Mouse (Mus musculus) left cerebral cortex, postnatal 14 days (tissue): Measurements from ENCODE around the gene Ttc16. TPM values are rescaled to one million over a fixed set of nuclear protein-coding genes. Genes with fewer than 3 reads are reported as not detected.

Source experiments
- DNase-seq, 2 experiments: peaks; one replicate each; pipeline ENCODE4 v3.0.0; 2021 to 2022; ENCODE audit warnings: low spot score in 2 of 2, mixed read lengths in 1 of 2
- intact Hi-C: fragments of 180-260 bp; cut with DNase I; formaldehyde crosslinking; loops from one replicate; pipeline ENCODE4 v1.15.1; 2025
- total RNA-seq, 2 experiments: library from RNA; stranded (reverse); gene quantifications; 2 replicates each; pipeline ENCODE4 v1.2.3; 2021

Gene Ttc16
- total RNA-seq, 2 experiments from 2014 or later = 0.23 to 0.35 TPM

DNA sequence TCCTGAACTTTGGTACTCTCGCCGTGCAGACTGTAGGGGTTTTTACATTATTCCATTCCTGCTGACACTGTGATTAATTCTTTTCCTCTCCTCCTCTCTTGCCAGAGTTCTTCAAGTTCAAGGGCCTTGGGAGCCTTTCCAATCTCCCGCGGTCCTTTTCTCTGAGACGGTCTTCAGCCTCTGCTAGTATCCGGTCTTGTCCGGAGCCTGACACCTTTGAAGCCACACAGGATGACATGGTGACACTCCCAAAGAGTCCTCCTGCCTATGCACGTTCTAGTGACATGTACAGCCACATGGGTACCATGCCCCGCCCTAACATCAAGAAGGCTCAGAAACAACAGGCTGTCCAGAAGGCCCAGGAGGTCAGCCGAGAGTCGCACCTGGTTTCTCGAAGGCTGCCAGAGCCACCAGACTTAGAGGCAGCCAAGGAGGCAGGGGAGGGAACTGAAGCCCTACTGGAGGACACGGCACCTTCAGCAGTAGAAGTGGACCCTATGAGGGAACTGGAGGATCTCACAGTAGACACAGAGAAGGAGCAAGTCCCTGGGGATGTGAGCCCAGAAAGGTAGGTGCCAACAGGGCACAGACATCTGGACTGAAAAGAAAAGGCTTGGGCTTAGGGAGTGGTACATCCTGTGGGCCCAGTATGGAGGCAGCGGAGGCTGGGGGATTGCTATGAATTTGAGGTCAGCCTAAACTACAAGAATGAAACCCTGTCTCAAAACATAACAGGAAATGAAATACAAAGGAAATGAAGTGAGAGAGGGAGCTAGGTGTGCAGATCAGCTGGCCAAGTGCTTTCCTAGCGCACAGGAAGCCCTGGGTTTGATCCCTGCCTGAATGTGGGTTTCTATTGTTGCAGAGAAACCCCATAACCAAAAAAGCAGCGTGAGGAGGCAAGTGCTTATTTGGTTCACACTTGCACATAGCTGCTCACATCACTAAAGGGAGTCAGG, 50.3 kb downstream of the Ttc16 start:
- no peak for DNase-seq
- intact Hi-C loops = no loop called here

DNA sequence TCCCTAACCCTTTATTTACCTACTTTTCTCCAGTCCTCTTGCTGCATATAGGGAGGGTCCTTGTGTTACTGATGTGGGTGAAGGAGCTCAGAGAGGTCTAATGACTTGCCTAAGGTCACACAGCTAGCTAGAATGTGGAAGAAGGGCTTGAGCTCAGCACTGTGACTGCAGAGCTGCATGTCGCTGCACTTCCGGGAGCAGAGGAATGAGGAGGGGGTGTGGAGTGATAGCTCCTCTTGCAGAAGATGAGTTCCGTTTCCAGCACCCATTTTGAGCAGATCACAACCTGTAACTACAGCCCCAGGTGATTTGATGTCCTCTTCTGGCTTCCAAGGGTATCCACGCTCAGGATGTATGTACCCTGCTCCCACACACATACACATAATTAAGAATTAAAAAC, 51.3 kb downstream of the Ttc16 start:
- no peak for DNase-seq
- intact Hi-C loops = no loop called here

DNA sequence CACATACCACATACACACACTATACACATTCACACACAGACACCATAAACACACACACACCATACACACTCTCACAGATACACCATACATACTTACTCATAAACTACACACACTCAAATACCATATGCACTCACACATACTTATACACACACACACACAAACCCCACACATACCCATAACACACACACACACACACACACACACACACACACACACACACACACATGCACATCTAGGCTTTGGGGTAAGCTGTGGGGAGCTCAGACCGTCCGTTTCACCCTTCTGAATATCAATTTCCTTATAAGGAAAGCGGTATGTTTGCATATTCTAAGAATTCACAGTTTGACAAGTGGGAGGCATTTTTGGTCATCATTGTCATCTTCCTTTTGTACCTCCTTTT, 52.9 kb downstream of the Ttc16 start:
- no peak for DNase-seq
- intact Hi-C loops = no loop called here

GRCm38 (mm10) chr2:32722046-32722445, 53.4 kb downstream of the Ttc16 start:
- DNase-seq = no peak
- intact Hi-C loops = no loop called here

DNA sequence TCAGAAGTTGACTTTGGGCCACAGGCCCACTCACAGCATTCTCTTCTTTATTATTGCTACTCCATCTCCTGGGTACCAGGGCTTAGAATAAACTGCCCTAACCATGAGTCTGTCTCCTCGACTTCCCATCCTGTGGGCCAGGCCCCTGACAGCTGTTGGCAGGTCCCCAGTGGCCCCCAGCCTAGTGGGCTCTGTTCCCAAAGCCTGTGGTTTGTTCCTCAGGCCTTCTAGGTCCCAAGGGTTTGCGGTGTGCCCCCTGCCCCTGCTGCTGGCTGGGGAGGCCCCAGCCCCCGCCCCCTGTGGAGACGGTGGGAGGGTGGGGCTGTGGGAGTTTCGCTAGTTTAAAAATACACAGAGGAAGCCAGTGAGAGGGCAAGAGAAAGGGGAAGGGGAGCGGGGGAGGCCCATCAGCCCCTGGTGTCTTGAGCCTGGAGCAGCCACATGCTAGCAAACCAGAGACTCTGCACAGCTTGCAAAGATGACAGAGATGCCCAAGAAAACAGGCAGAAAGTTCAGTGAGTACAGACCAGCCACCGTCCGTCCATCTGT, 54.7 kb downstream of the Ttc16 start, which contains the start of gene Sh2d3c:
TSS of gene Sh2d3c (plus strand) at position 375 of the 549 bp plus-strand sequence.
- intact Hi-C loops = no loop called here

DNA sequence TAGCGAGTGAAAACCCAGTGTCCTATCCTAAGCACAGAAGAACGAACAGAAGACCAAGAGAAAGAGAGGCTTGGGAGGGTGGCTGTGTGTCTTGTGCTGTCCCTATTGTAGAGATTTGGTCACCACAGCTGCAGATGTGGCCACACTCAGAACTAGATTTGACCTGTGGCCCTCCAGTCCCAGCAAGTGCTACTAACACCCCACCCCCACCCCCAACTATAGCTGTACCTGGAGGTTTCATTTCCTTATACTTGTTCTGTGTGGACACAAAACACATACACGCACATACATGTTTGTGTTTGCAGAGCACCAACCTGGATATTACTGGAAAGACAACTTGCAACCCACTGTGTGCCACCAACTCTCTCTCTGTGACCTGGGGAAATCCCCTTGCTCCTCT, 55.4 kb downstream of the Ttc16 start:
- no peak for DNase-seq
- intact Hi-C loops = no loop called here

More for the DNA sequence above, 54.7 kb downstream of the Ttc16 start, which contains the start of gene Sh2d3c:
- DNase-seq = peak in 1 of 2 experiments; percentile 43

GRCm38 (mm10) chr2:32718761-32719160, 56.7 kb downstream of the Ttc16 start:
- DNase-seq = peak; percentile 54 to 59
- intact Hi-C loops = no loop called here

DNA sequence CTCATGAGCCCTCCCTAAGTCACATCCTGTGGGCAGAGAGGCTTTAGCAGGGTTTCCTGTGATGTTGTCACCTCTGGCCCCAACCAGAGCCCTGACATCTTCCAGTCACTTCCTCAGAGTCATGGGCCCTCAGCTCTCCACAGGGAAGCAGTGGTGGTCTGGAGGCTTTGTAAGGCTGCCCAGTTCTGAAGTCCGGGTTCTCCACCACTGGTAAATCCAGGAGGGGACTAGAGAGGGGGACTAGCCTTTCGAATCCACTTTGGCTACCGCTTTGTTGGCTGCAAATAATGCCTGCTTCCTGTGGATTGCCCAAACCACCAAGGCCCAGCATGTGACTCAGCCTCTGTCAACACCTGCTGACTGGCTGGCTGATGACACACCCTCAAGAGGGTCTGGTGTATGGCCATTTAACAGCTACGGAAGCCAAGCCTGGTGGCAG, 60.4 kb downstream of the Ttc16 start:
- intact Hi-C loops = no loop called here
- DNase-seq = no peak

- intact Hi-C loops = no loop called here
- DNase-seq = no peak
Observed at GRCm38 (mm10) chr2:32714117-32714986, 61.1 kb downstream of the Ttc16 start.

GRCm38 (mm10) chr2:32712934-32713817, 62.3 kb downstream of the Ttc16 start, which contains the start of gene Cdk9:
Gene Cdk9, minus strand, starts transcription at chr2:32713076.
- DNase-seq = peak; percentile 91 to 93
- intact Hi-C loops = loop anchor here (1.0 kb wide), 1 partner anchor 44 kb away; the partner anchor contains the start of gene Tor2a

DNA sequence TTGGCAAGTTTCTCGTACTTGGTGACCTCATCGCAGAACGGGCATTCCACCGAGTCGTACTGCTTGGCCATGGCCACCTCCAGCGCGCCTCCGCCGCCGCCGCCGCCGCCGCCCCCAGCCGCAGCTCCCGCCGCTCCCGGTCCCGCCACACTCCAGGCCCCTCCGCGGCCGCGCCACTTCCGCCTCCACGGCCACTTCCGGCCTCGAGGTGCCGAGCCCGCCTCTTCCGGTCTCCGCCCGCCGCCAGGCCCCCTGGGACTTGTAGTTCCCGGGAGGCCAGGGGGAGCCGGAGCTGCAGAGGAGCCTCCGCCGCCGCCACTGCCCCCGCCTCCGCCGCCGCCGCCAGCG, 62.9 kb downstream of the Ttc16 start:
- peak; percentile 92 to 94 for DNase-seq
- intact Hi-C loops = no loop called here

- peak; percentile 47 to 48 for DNase-seq
- intact Hi-C loops = no loop called here
Observed at GRCm38 (mm10) chr2:32712108-32712551, 63.3 kb downstream of the Ttc16 start.

DNA sequence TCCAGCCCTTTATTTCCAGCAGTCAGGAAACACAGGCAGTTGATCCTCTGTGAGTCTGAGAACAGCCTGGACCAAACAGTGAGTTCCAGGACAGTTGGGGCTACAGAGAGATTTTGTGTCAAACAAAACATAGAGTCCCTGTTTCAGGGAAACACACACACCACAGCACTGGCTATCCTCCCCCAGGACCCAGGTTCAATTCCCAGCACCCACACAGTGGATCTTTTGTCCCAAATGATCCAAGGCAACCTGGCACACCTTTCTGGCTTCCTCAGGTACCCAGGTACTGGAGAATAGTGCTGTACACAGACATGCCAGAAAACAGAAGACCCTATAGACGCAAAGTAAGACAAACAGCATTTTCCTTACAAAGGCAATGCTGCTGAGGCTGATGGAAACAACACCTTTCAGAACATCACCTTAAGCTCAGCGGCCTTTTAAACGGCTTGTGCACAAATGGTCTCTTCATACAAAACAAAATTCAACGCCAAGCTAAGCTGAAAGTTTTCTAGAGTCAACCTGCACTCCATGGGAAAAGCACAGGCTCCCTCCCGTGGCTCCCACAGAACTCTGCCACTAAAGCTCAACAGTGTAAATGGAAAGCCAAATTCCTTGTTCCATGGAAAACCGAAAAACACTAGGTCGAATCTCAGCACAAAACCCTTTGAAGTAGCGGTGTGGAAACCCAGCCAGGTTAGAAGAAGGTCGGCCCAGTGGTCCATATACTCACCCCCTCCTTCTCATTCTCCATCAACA, 64.0 kb downstream of the Ttc16 start:
- no peak for DNase-seq
- intact Hi-C loops = no loop called here

DNA sequence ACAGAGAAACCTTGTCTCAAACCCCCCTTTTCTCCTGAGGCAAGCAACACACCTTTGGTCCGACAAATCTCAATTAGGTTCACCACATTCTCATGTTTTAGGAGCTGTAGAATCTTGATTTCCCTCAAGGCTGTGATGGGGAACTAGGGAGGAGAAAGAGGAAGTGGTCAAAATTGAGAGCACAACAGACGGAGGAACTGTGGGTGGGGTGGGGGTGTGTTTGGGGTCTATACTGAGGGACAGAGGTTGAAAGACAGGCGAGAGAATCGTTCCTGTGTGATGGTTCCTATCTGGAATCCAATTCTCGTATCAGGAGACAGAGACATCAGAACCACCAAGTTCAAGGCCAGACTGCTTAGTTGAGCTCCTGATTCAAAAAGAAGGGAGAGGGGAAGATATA, 65.0 kb downstream of the Ttc16 start:
- intact Hi-C loops = no loop called here
- no peak for DNase-seq

DNA sequence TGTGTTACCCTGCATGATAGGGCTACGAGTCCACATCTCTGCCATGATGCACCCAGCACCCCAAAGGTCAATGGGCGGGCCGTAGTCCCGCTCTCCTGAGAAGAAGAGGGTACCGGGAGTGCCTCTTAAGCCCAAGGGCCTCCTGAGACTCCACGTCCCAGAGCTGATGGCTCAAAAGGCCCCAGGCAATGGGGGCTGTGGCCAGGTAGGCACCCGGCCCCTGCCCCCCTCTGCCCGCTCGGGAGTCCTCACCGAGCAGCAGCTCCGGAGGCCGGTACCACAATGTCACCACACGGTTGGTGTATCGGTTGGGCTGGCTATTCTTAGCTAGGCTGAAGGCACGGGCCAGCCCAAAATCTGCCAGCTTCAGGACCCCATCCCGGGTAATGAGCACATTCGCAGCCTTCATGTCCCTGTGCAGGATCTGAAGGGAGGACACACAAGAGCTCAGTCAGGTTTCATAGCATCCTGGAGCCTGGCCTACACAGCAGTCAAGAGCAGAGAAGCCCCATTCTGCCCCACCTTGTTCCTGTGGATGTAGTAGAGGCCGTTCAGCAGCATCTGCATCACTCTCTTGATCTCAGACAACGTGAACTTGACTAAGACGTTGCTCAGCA, 65.8 kb downstream of the Ttc16 start:
- intact Hi-C loops = loop anchor here (10.0 kb wide), 1 partner anchor 145 kb away; no protein-coding TSS in a partner anchor
- no peak for DNase-seq

GRCm38 (mm10) chr2:32708643-32709042, 66.8 kb downstream of the Ttc16 start:
- intact Hi-C loops = loop anchor here (10.0 kb wide), 1 partner anchor 146 kb away; no protein-coding TSS in a partner anchor
- DNase-seq = no peak
